Mouse (Mus musculus) intestine, embryonic 16.5 days (tissue): ENCODE results near the gene Prr15. TPM values are rescaled to one million over a fixed set of nuclear protein-coding genes. Genes with fewer than 3 reads are reported as not detected.

Experiments
- ATAC-seq: fragments of 200-750 bp; cut with Nextera tagmentation; 2 replicates; pipeline ENCODE4 v1.8.0; 2017; ENCODE audit warnings: moderate TSS enrichment, moderate library complexity
- H3K27ac ChIP-seq: fragments of 300-500 bp; sonication (generic); 2 replicates; pipeline ENCODE4 v1.5.1; 2014; ENCODE audit warnings: mild to moderate bottlenecking, low read length
- H3K27me3 ChIP-seq: fragments of 300-500 bp; sonication (generic); replicated peaks from 2 replicates; pipeline ENCODE4 v1.6.1; 2014; ENCODE audit warnings: low read length, control low read depth, mixed read lengths; ENCODE audit not compliant: control insufficient read depth, insufficient read depth
- H3K36me3 ChIP-seq: fragments of 300-500 bp; sonication (generic); 2 replicates; pipeline ENCODE4 v1.6.1; 2014; ENCODE audit warnings: low read length, control low read depth; ENCODE audit not compliant: control insufficient read depth, insufficient read depth
- H3K4me1 ChIP-seq: fragments of 300-500 bp; sonication (generic); 2 replicates; pipeline ENCODE4 v1.6.1; 2014; ENCODE audit warnings: low read length, control low read depth, mixed read lengths; ENCODE audit not compliant: control insufficient read depth, insufficient read depth
- H3K4me2 ChIP-seq: fragments of 300-500 bp; sonication (generic); 2 replicates; pipeline ENCODE4 v1.6.1; 2014; ENCODE audit warnings: low read depth, low read length, control low read depth
- H3K4me3 ChIP-seq: fragments of 300-500 bp; sonication (generic); 2 replicates; pipeline ENCODE4 v1.5.1; 2014; ENCODE audit warnings: mild to moderate bottlenecking, low read length
- H3K9ac ChIP-seq: fragments of 300-500 bp; sonication (generic); 2 replicates; pipeline ENCODE4 v1.6.1; 2014; ENCODE audit warnings: low read depth, low read length
- H3K9me3 ChIP-seq: fragments of 300-500 bp; sonication (generic); 2 replicates; pipeline ENCODE4 v1.6.1; 2016; ENCODE audit warnings: low read length, control low read depth; ENCODE audit not compliant: control insufficient read depth
- WGBS: fragments of 180-500 bp; shearing (Covaris S2); extraction: QIAGEN DNeasy Blood & Tissue Kit; methylation state at CpG from one replicate; pipeline ENCODE4 v1.1.7; 2014; 5-methylcytosine and 5-hydroxymethylcytosine counted together
- polyA plus RNA-seq: library from polyadenylated mRNA; unstranded; fragments of >200 nt; fragmentation: Nextera tagmentation; extraction: Ambion mirVana; gene quantifications from 2 replicates; pipeline ENCODE4 v1.2.1, GENCODE M21; 2015

The Prr15 gene
- polyA plus RNA-seq: 11.3 and 17.0 TPM in 2 replicates

GRCm38 (mm10) chr6:54325246-54325885 lies at the start of gene Prr15:
Prr15 (plus strand) TSS chr6:54325835.
- peak within 1 kb of the TSS; percentile 74 for H3K9ac ChIP-seq
- peak within 1 kb of the TSS; percentile 60 for H3K4me3 ChIP-seq
- no peak for ATAC-seq
- H3K27ac ChIP-seq: no peak within 1 kb of the TSS; the same call in 1 of the 2 replicates
- H3K4me2 ChIP-seq: peak within 1 kb of the TSS; percentile 92
- H3K27me3 ChIP-seq: 0 out of 2 replicates have a peak, but pooled peaks cover 2% of the 10 kb centered on the region
- 49% methylated on average over 3 of the region's 3 CpGs for WGBS
- H3K36me3 ChIP-seq: no peaks in the 10 kb centered on the region
- peaks cover 15% of the 10 kb centered on the region for H3K4me1 ChIP-seq
- H3K9me3 ChIP-seq: no peaks in the 10 kb centered on the region

DNA sequence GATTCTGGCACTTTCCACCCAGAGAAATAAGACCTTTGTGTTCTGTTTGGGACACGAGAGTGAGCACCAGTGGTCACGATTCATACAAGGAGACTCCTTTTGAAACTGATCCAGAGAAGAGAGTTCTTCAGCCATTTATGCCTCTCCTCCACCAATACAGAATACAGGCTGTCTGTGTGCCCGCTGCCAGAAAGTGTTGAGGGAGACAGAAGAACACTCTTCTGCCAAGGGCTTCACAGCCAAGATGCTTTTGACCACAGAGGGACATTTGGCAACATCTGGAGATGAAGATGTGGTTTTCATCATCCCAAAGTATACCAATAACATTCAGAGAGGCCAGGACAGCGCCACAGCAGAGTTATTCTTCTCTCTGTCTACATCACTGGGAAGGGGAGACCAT lies 48.4 kb upstream of the Prr15 start:
- Histone ChIP-seq H3K9me3 (no peaks in the 10 kb centered on the region), H3K27ac (peak overlapping the region; percentile 6), H3K9ac (no peak overlapping the region), H3K36me3 (no peaks in the 10 kb centered on the region), H3K4me2 (no peak overlapping the region), H3K4me3 (no peak overlapping the region), H3K4me1 (peaks cover 34% of the 10 kb centered on the region), H3K27me3 (no peaks in the 10 kb centered on the region)
- 59% methylated on average over 4 of the region's 4 CpGs for WGBS
- no peak for ATAC-seq

GRCm38 (mm10) chr6:54277828-54278227 lies 47.8 kb upstream of the Prr15 start:
- 53% methylated on average over 5 of the region's 5 CpGs for whole genome bisulfite sequencing
- H3K27ac ChIP-seq: no peak overlapping the region; the same call in 1 of the 2 replicates
- peaks cover 28% of the 10 kb centered on the region for H3K4me1 ChIP-seq
- no peaks in the 10 kb centered on the region for H3K9me3 ChIP-seq
- H3K36me3 ChIP-seq: no peaks in the 10 kb centered on the region
- no peak for ATAC-seq
- no peak overlapping the region for H3K4me2 ChIP-seq
- H3K4me3 ChIP-seq: no peak overlapping the region
- no peaks in the 10 kb centered on the region for H3K27me3 ChIP-seq
- no peak overlapping the region for H3K9ac ChIP-seq

- H3K4me2 ChIP-seq: no peak overlapping the region
- ATAC-seq: peak; percentile 23; the same call in 1 of the 2 replicates
- H3K9me3 ChIP-seq: no peaks in the 10 kb centered on the region
- H3K27me3 ChIP-seq: no peaks in the 10 kb centered on the region
- no peak overlapping the region for H3K4me3 ChIP-seq
- H3K9ac ChIP-seq: no peak overlapping the region
- no peak overlapping the region for H3K27ac ChIP-seq
- peaks cover 23% of the 10 kb centered on the region for H3K4me1 ChIP-seq
- 63% methylated on average over 2 of the region's 2 CpGs for WGBS
- no peaks in the 10 kb centered on the region for H3K36me3 ChIP-seq
Observed at GRCm38 (mm10) chr6:54278613-54279012, 47.0 kb upstream of the Prr15 start.

- peaks cover 23% of the 10 kb centered on the region for H3K4me1 ChIP-seq
- H3K9ac ChIP-seq: no peak overlapping the region
- no peaks in the 10 kb centered on the region for H3K27me3 ChIP-seq
- no peaks in the 10 kb centered on the region for H3K36me3 ChIP-seq
- no peak for ATAC-seq
- H3K9me3 ChIP-seq: no peaks in the 10 kb centered on the region
- H3K4me2 ChIP-seq: no peak overlapping the region
- 29% methylated on average over 11 of the region's 11 CpGs for WGBS
- no peak overlapping the region for H3K4me3 ChIP-seq
- H3K27ac ChIP-seq: no peak overlapping the region
Observed at GRCm38 (mm10) chr6:54279391-54279790, 46.2 kb upstream of the Prr15 start.

DNA sequence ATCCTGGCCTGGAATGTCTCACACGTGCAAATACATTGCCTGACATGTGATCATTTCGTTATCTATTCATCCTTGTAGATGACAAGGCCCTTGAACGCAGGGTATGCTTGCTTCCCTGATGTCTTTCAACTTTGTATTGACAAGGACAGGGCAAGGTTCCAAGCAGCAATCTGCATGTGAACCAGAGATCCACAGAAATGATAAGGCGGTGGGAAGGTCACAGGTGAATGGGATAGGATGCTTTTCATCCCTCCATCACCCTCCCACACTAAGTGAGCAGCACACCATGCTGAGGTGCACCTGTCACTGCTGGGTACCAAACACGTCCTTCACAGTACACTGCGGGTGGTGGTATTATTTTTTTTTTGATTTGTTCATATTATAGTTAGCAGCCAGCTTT lies 45.4 kb upstream of the Prr15 start:
- Histone ChIP-seq H3K9me3 (no peaks in the 10 kb centered on the region), H3K4me2 (no peak overlapping the region), H3K27me3 (no peaks in the 10 kb centered on the region), H3K27ac (no peak overlapping the region), H3K4me3 (no peak overlapping the region), H3K36me3 (no peaks in the 10 kb centered on the region), H3K4me1 (peaks cover 23% of the 10 kb centered on the region), H3K9ac (no peak overlapping the region)
- 84% methylated on average over 6 of the region's 6 CpGs for WGBS
- no peak for ATAC-seq

- Histone ChIP-seq H3K27ac (no peak overlapping the region), H3K4me3 (no peak overlapping the region), H3K4me2 (no peak overlapping the region), H3K27me3 (no peaks in the 10 kb centered on the region), H3K36me3 (no peaks in the 10 kb centered on the region), H3K4me1 (peaks cover 11% of the 10 kb centered on the region), H3K9me3 (no peaks in the 10 kb centered on the region), H3K9ac (no peak overlapping the region)
- WGBS: 64% methylated on average over 1 of the region's 1 CpGs
- ATAC-seq: no peak
Observed at GRCm38 (mm10) chr6:54283299-54283698, 42.3 kb upstream of the Prr15 start.

- Histone ChIP-seq H3K4me1 (peaks cover 6% of the 10 kb centered on the region), H3K27me3 (no peaks in the 10 kb centered on the region), H3K4me3 (no peak overlapping the region), H3K27ac (no peak overlapping the region), H3K36me3 (no peaks in the 10 kb centered on the region), H3K4me2 (no peak overlapping the region), H3K9ac (no peak overlapping the region), H3K9me3 (no peaks in the 10 kb centered on the region)
- ATAC-seq: no peak
- WGBS: 85% methylated on average over 12 of the region's 12 CpGs
Observed at GRCm38 (mm10) chr6:54284167-54284711, 41.4 kb upstream of the Prr15 start.

- H3K27me3 ChIP-seq: no peaks in the 10 kb centered on the region
- no peak overlapping the region for H3K4me2 ChIP-seq
- ATAC-seq: no peak
- H3K4me3 ChIP-seq: no peak overlapping the region
- no peaks in the 10 kb centered on the region for H3K9me3 ChIP-seq
- H3K4me1 ChIP-seq: 0 out of 2 replicates have a peak, but pooled peaks cover 2% of the 10 kb centered on the region
- no peak overlapping the region for H3K9ac ChIP-seq
- H3K27ac ChIP-seq: no peak overlapping the region
- 83% methylated on average over 5 of the region's 5 CpGs for WGBS
- no peaks in the 10 kb centered on the region for H3K36me3 ChIP-seq
Observed at GRCm38 (mm10) chr6:54286813-54287212, 38.8 kb upstream of the Prr15 start.
